Mouse (Mus musculus) fat pad, adult 2 months (tissue): ENCODE measurements around the gene Edc3.
A peak's percentile ranks its signal among the peaks of the same experiment; 100 is the strongest.

ENCODE experiments used
- DNase-seq: peaks from one replicate; pipeline ENCODE4 v3.0.0-alpha.2; 2011; ENCODE audit warnings: low read depth, low spot score; ENCODE audit errors: extremely low read depth

Gene Edc3

GRCm38 (mm10) chr9:57760416-57761146 is 52.2 kb downstream of the Edc3 start:
- no peak for DNase-seq

GRCm38 (mm10) chr9:57761563-57762551 is 53.5 kb downstream of the Edc3 start:
- no peak for DNase-seq

- DNase-seq, result no peak
These were observed 54.2 kb downstream of the Edc3 start for GRCm38 (mm10) chr9:57762563-57762991.

GRCm38 (mm10) chr9:57764147-57764973 is 56.0 kb downstream of the Edc3 start:
- DNase-seq, result peak; percentile 86

GRCm38 (mm10) chr9:57764974-57765363 is 56.6 kb downstream of the Edc3 start:
- DNase-seq, result no peak

- DNase-seq, result no peak
These were observed 57.3 kb downstream of the Edc3 start, which contains the start of gene Clk3 for GRCm38 (mm10) chr9:57765364-57766351. TSS of gene Clk3 (minus strand) at chr9:57765860.

- no peak for DNase-seq
These were observed 58.1 kb downstream of the Edc3 start for GRCm38 (mm10) chr9:57766431-57766830.

- DNase-seq, result no peak
These were observed 58.9 kb downstream of the Edc3 start for GRCm38 (mm10) chr9:57767231-57767630.

GRCm38 (mm10) chr9:57769539-57770069 is 61.3 kb downstream of the Edc3 start:
- peak; percentile 74 for DNase-seq

- no peak for DNase-seq
These were observed 61.9 kb downstream of the Edc3 start for GRCm38 (mm10) chr9:57770214-57770613.

- no peak for DNase-seq
These were observed 62.5 kb downstream of the Edc3 start for GRCm38 (mm10) chr9:57770836-57771235.

- DNase-seq, result no peak
These were observed 65.4 kb downstream of the Edc3 start for GRCm38 (mm10) chr9:57773754-57774153.

- no peak for DNase-seq
These were observed 65.8 kb downstream of the Edc3 start for GRCm38 (mm10) chr9:57774168-57774567.

GRCm38 (mm10) chr9:57775026-57775425 is 66.7 kb downstream of the Edc3 start:
- DNase-seq, result no peak

- DNase-seq, result no peak
These were observed 67.4 kb downstream of the Edc3 start for GRCm38 (mm10) chr9:57775736-57776135.

GRCm38 (mm10) chr9:57782656-57783055 is 74.3 kb downstream of the Edc3 start:
- DNase-seq, result no peak

GRCm38 (mm10) chr9:57789733-57790132 is 81.4 kb downstream of the Edc3 start:
- DNase-seq, result no peak

- no peak for DNase-seq
These were observed 89.1 kb downstream of the Edc3 start for GRCm38 (mm10) chr9:57797456-57797855.

GRCm38 (mm10) chr9:57798725-57799253 is 90.4 kb downstream of the Edc3 start:
- DNase-seq, result no peak
